Mouse (Mus musculus) liver, embryonic 15.5 days (tissue): ENCODE measurements around the gene Rho. TPM values are rescaled to one million over a fixed set of nuclear protein-coding genes. Genes with fewer than 3 reads are reported as not detected.

Experiments used
- polyA plus RNA-seq: library from polyadenylated mRNA; unstranded; fragments of >200 nt; fragmentation: Nextera tagmentation; extraction: Ambion mirVana; gene quantifications from 2 replicates; pipeline ENCODE4 v1.2.1, GENCODE M21; 2015

Gene Rho
- polyA plus RNA-seq, 1 experiment from 2014 or later = not detected

Other genes with a start within 250 kb of the Rho start
- gene Tmem40, start 169.3 kb upstream of the Rho start, polyA plus RNA-seq = 24.7 and 29.2 TPM in 2 replicates
- gene Cand2, start 157.2 kb upstream of the Rho start, polyA plus RNA-seq = 2.9 and 3.0 TPM in 2 replicates
- 836 and 1,114 TPM in 2 replicates for gene Rpl32, start 123.0 kb upstream of the Rho start, polyA plus RNA-seq
- 0.06 and 0.15 TPM in 2 replicates for gene Efcab12, start 93.3 kb upstream of the Rho start, polyA plus RNA-seq
- gene Mbd4, start 78.4 kb upstream of the Rho start, polyA plus RNA-seq = 8.0 and 8.8 TPM in 2 replicates
- 2.2 and 2.6 TPM in 2 replicates for gene Ift122, start 78.3 kb upstream of the Rho start, polyA plus RNA-seq
- not detected in 2 replicates for gene H1foo, start 13.2 kb downstream of the Rho start, polyA plus RNA-seq
- gene Plxnd1, start 63.3 kb downstream of the Rho start, polyA plus RNA-seq = 8.1 and 9.7 TPM in 2 replicates